Mouse (Mus musculus) intestine, postnatal 0 days (tissue): ENCODE results near the gene Nol4l. TPM values are rescaled to one million over a fixed set of nuclear protein-coding genes. Genes with fewer than 3 reads are reported as not detected.

Source experiments
- ATAC-seq: fragments of 200-750 bp; cut with Nextera tagmentation; 2 replicates; pipeline ENCODE4 v1.8.0; 2017; ENCODE audit warnings: mild to moderate bottlenecking, moderate TSS enrichment, moderate library complexity
- H3K27ac ChIP-seq: fragments of 300-500 bp; sonication (generic); 2 replicates; pipeline ENCODE4 v1.5.1; 2014; ENCODE audit warnings: mild to moderate bottlenecking, low read depth, low read length, moderate library complexity
- H3K27me3 ChIP-seq: fragments of 300-500 bp; sonication (generic); replicated peaks from 2 replicates; pipeline ENCODE4 v1.6.1; 2014; ENCODE audit warnings: low read length, mixed read lengths; ENCODE audit not compliant: control insufficient read depth, insufficient read depth
- H3K36me3 ChIP-seq: fragments of 300-500 bp; sonication (generic); 2 replicates; pipeline ENCODE4 v1.6.1; 2014; ENCODE audit warnings: mild to moderate bottlenecking, moderate library complexity; ENCODE audit not compliant: control insufficient read depth, insufficient read depth
- H3K4me1 ChIP-seq: fragments of 300-500 bp; sonication (generic); replicated peaks from 2 replicates; pipeline ENCODE4 v1.6.1; 2014; ENCODE audit warnings: antibody characterized with exemption, low read length, mixed read lengths; ENCODE audit not compliant: control insufficient read depth, insufficient read depth
- H3K4me2 ChIP-seq: fragments of 300-500 bp; sonication (generic); replicated peaks from 2 replicates; pipeline ENCODE4 v1.6.1; 2014; ENCODE audit warnings: low read depth, mild to moderate bottlenecking, moderate library complexity
- H3K4me3 ChIP-seq: fragments of 300-500 bp; sonication (generic); 2 replicates; pipeline ENCODE4 v1.5.1; 2014; ENCODE audit warnings: low read depth, low read length
- H3K9ac ChIP-seq: fragments of 300-500 bp; sonication (generic); 2 replicates; pipeline ENCODE4 v1.6.1; 2014; ENCODE audit warnings: mild to moderate bottlenecking, low read depth, low read length
- H3K9me3 ChIP-seq: fragments of 300-500 bp; sonication (generic); 2 replicates; pipeline ENCODE4 v1.6.1; 2016; ENCODE audit warnings: mixed run types; ENCODE audit not compliant: control insufficient read depth
- CTCF ChIP-seq: sonication (generic); IDR thresholded peaks from 2 replicates; pipeline ENCODE4 v1.5.1; 2016; ENCODE audit warnings: low read depth, mild to moderate bottlenecking, control low read depth, antibody characterized with exemption, moderate library complexity
- WGBS: fragments of 180-500 bp; shearing (Covaris S2); extraction: QIAGEN DNeasy Blood & Tissue Kit; methylation state at CpG from one replicate; pipeline ENCODE4 v1.1.7; 2014; 5-methylcytosine and 5-hydroxymethylcytosine counted together
- polyA plus RNA-seq: library from polyadenylated mRNA; unstranded; fragments of >200 nt; fragmentation: Nextera tagmentation; extraction: Ambion mirVana; gene quantifications from 2 replicates; pipeline ENCODE4 v1.2.1, GENCODE M21; 2015

Gene Nol4l
- polyA plus RNA-seq, 1 experiment from 2014 or later, result 21.9 TPM

- WGBS, result 67% methylated on average over 1 of the region's 1 CpGs
These were observed 4.2 kb upstream of the Nol4l start for GRCm38 (mm10) chr2:153533981-153534380.

GRCm38 (mm10) chr2:153530948-153531347 lies 1.2 kb upstream of the Nol4l start:
- H3K27me3 ChIP-seq, result no peaks in the 10 kb centered on the region
- 0 out of 2 replicates have a peak, but pooled peaks cover 3% of the 10 kb centered on the region for H3K4me1 ChIP-seq
- H3K4me3 ChIP-seq, result no peak overlapping the region
- H3K9me3 ChIP-seq, result no peaks in the 10 kb centered on the region
- no peak overlapping the region for H3K27ac ChIP-seq
- TF ChIP-seq CTCF, result peak; percentile 55
- H3K9ac ChIP-seq, result no peak overlapping the region
- no peak for ATAC-seq
- H3K36me3 ChIP-seq, result no peaks in the 10 kb centered on the region
- WGBS, result 49% methylated on average over 5 of the region's 5 CpGs
- no peak overlapping the region for H3K4me2 ChIP-seq

More at GRCm38 (mm10) chr2:153533981-153534380, 4.2 kb upstream of the Nol4l start:
- no peaks in the 10 kb centered on the region for H3K9me3 ChIP-seq
- no peak overlapping the region for H3K9ac ChIP-seq
- no peak overlapping the region for H3K4me2 ChIP-seq
- H3K4me3 ChIP-seq, result no peak overlapping the region
- ATAC-seq, result no peak
- no peaks in the 10 kb centered on the region for H3K36me3 ChIP-seq
- H3K4me1 ChIP-seq, result no peaks in the 10 kb centered on the region
- no peaks in the 10 kb centered on the region for H3K27me3 ChIP-seq
- no peak overlapping the region for H3K27ac ChIP-seq
- TF ChIP-seq CTCF, result peak; percentile 20; the same call in 1 of the 2 replicates

GRCm38 (mm10) chr2:153529365-153529781 lies 398 bp downstream of the Nol4l start:
- Histone ChIP-seq H3K4me1 (peaks cover 10% of the 10 kb centered on the region; the same call in 1 of the 2 replicates), H3K36me3 (no peaks in the 10 kb centered on the region), H3K9ac (peak overlapping the region; percentile 55), H3K27ac (peak overlapping the region; percentile 22; the same call in 1 of the 2 replicates), H3K9me3 (no peaks in the 10 kb centered on the region), H3K27me3 (no peaks in the 10 kb centered on the region), H3K4me3 (peak overlapping the region; percentile 69), H3K4me2 (peak overlapping the region; percentile 98)
- no peak for TF ChIP-seq CTCF
- under 1% methylated on average over 33 of the region's 53 CpGs for WGBS
- ATAC-seq, result peak; percentile 9; the same call in 1 of the 2 replicates

DNA sequence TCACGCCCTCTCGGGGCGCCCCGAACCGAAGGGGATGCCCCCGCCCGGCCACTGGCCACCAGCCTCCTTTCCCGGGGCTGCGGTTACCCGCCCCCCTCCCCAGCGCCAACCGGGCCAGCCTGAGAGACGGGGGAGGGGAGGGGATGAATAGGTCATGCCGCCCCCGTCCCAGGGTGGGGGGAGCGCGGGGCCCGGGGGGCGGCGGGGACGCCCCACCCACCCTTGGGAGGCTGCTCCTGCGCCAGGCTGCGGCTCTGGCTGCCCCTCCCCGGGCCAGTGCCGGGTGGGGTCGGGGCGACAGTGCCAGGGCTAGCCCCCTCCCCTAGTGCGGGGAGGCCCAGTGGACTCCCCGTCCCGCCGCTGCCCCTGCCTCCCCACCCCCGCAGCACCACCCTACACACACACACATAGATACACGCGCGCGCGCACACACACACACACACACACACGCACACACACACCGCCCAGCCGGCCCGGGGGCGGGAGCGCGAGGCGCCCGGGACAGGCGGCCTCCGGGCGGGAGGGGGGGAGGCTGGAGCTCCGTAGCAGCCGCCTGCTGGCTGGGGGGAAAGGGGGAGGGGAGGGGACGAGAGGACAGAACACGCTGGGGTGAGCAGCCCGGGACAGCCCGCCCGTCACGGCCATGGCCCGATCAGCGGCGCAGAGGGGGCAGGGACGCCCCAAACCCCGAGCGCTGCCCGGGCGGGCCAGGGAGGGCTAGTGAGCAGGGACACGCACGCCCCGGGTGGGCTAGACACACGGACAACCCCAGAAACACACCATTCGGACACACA lies 1.0 kb downstream of the Nol4l start:
- Histone ChIP-seq H3K27ac (peak overlapping the region; percentile 22), H3K9ac (peak overlapping the region; percentile 55), H3K36me3 (no peaks in the 10 kb centered on the region), H3K4me3 (peak overlapping the region; percentile 69), H3K9me3 (no peaks in the 10 kb centered on the region), H3K4me2 (peak overlapping the region; percentile 98), H3K27me3 (no peaks in the 10 kb centered on the region), H3K4me1 (peaks cover 10% of the 10 kb centered on the region; the same call in 1 of the 2 replicates)
- peak; percentile 18 for ATAC-seq
- WGBS, result 1% methylated on average over 33 of the region's 70 CpGs
- no peak for TF ChIP-seq CTCF

DNA sequence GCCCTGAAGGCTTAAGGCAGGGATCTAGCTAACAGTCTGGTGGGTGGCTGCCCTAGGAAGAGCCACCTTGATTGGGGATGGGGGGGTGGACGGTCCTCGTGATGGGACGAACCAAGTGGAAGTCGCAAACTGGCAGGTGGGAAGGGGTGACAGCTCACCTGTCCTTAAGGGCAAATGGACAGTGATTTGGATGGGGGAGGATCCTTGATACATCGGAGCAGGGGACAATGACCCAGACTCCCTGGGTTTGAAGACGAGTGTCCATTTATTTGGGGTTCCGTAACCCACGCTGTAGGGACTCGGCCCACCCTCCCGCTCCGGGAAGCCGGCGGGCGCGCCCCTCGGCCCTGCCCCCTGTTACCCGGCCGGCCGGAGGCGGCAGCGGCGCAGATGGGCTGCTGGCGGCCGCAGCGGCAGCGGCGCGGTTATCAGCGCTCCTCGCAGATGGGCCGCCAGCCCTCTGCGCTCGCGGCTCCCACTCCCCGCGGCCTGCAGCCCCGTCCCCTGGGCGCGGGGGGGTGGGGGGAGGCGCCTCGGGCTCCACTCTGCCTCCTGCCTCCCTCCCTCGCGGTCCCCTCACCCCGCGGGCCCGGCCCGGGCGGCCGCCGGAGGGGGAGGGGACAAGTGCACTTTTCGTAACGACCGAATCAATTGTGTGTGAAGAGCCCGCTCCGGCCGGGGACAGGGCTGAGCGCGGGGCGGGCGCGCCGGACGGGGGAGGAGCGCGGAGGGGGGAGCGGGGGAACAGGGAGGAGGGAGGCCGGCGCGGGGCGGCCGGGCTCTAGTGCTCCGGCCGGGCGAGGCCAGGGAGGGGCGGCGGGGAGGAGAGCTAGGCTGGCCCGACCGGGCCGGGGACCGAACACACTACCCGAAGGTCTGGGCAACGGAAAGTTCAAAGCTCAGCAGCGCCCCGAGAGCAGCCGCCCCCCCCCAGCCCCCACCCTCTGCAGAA lies 1.9 kb downstream of the Nol4l start:
- H3K9me3 ChIP-seq, result no peaks in the 10 kb centered on the region
- WGBS, result 7% methylated on average over 56 of the region's 85 CpGs
- peak overlapping the region; percentile 55 for H3K9ac ChIP-seq
- peaks cover 10% of the 10 kb centered on the region; the same call in 1 of the 2 replicates for H3K4me1 ChIP-seq
- H3K36me3 ChIP-seq, result no peaks in the 10 kb centered on the region
- no peaks in the 10 kb centered on the region for H3K27me3 ChIP-seq
- H3K4me2 ChIP-seq, result peak overlapping the region; percentile 98
- no peak for TF ChIP-seq CTCF
- ATAC-seq, result no peak; the same call in 1 of the 2 replicates
- peak overlapping the region; percentile 22 for H3K27ac ChIP-seq
- peak overlapping the region; percentile 69 for H3K4me3 ChIP-seq
